Comparison of ENCODE assay signal across 7 mouse cellular contexts in genomic region chr12:33109531-33109930, GRCm38 (mm10). TPM values are rescaled to one million over a fixed set of nuclear protein-coding genes. Genes with fewer than 3 reads are reported as not detected.
A peak's percentile ranks its signal among the peaks of the same experiment; 100 is the strongest.
DNase-seq lines count a peak whose midpoint lies in the region; ATAC-seq lines count a peak whose summit lies in the region.

No protein-coding gene starts in this region.

- H3K27me3 ChIP-seq in forebrain, embryonic 15.5 days, result no peaks in the 10 kb centered on the region
- no peaks in the 10 kb centered on the region for H3K27me3 ChIP-seq in intestine, embryonic 15.5 days (replicated peaks)

- H3K9me3 ChIP-seq in forebrain, embryonic 15.5 days, result no peaks in the 10 kb centered on the region
- no peaks in the 10 kb centered on the region for H3K9me3 ChIP-seq in intestine, embryonic 15.5 days

- H3K36me3 ChIP-seq in forebrain, embryonic 15.5 days, result no peaks in the 10 kb centered on the region
- no peaks in the 10 kb centered on the region for H3K36me3 ChIP-seq in intestine, embryonic 15.5 days

- no peak overlapping the region for H3K27ac ChIP-seq in forebrain, embryonic 15.5 days (replicated peaks)
- H3K27ac ChIP-seq in intestine, embryonic 15.5 days, result no peak overlapping the region

- no peak overlapping the region for H3K9ac ChIP-seq in forebrain, embryonic 15.5 days (replicated peaks)
- H3K9ac ChIP-seq in intestine, embryonic 15.5 days, result no peak overlapping the region

- peaks cover 32% of the 10 kb centered on the region for H3K4me1 ChIP-seq in forebrain, embryonic 15.5 days
- H3K4me1 ChIP-seq in intestine, embryonic 15.5 days (replicated peaks), result no peaks in the 10 kb centered on the region

- ATAC-seq in forebrain, embryonic 15.5 days (replicated peaks), result peak; percentile 69
- peak; percentile 63 for ATAC-seq in intestine, embryonic 15.5 days

- H3K4me3 ChIP-seq in forebrain, embryonic 15.5 days, result no peak overlapping the region
- H3K4me3 ChIP-seq in intestine, embryonic 15.5 days (replicated peaks), result no peak overlapping the region

- H3K4me2 ChIP-seq in forebrain, embryonic 15.5 days (replicated peaks), result no peak overlapping the region
- no peak overlapping the region for H3K4me2 ChIP-seq in intestine, embryonic 15.5 days (replicated peaks)

- DNase-seq in right cerebral cortex, adult 18-20 months, result peak; percentile 48
- no peak for DNase-seq in right cerebral cortex, postnatal 4 days
- DNase-seq in adrenal gland, adult 8-10 months, result peak; percentile 20
- DNase-seq in lung, postnatal 36 days, result peak; percentile 56
- peak; percentile 52 for DNase-seq in telencephalon, adult 2 months (ENCODE audit: low read depth, low spot score)

RNA-seq across cellular contexts. Expression of gene Cdhr3, which starts 16.9 kb away (rescaled TPM):
- total RNA-seq in adrenal gland, adult 8-10 months (2022), result under 1 TPM in 2 of 4 experiments, not detected in 2; 0.15 to 0.30 TPM
- 0.20 and 0.29 TPM in 2 replicates for polyA plus RNA-seq in forebrain, embryonic 15.5 days (2015; fragmentation: Nextera tagmentation; extraction: Ambion mirVana)
- not detected in 2 replicates for polyA plus RNA-seq in intestine, embryonic 15.5 days (2015; fragmentation: Nextera tagmentation; extraction: Ambion mirVana)

RNA-seq across cellular contexts. Expression of gene Atxn7l1, which starts 38.0 kb away (rescaled TPM):
- 10 to 100 TPM; 25.2 to 44.6 (median 35.4) TPM for total RNA-seq in adrenal gland, adult 8-10 months (2022)
- 15.4 and 17.6 TPM in 2 replicates for polyA plus RNA-seq in forebrain, embryonic 15.5 days (2015; fragmentation: Nextera tagmentation; extraction: Ambion mirVana)
- 12.5 and 13.5 TPM in 2 replicates for polyA plus RNA-seq in intestine, embryonic 15.5 days (2015; fragmentation: Nextera tagmentation; extraction: Ambion mirVana)
